Mouse (Mus musculus) gastrocnemius, adult 2 months (tissue): ENCODE results near the gene Abcg8. TPM values are rescaled to one million over a fixed set of nuclear protein-coding genes. Genes with fewer than 3 reads are reported as not detected.

Experiments used
- DNase-seq: peaks from one replicate; pipeline ENCODE4 v3.0.0; 2022
- H3K27ac ChIP-seq: fragments of 200-600 bp; 2 replicates; pipeline ENCODE4 v1.8.1; 2022; ENCODE audit warnings: mild to moderate bottlenecking
- H3K4me3 ChIP-seq: fragments of 200-600 bp; 2 replicates; pipeline ENCODE4 v1.8.1; 2022; ENCODE audit warnings: mild to moderate bottlenecking, moderate library complexity
- CTCF ChIP-seq: fragments of 200-600 bp; IDR thresholded peaks from 2 replicates; pipeline ENCODE4 v1.8.1; 2022; ENCODE audit warnings: antibody characterized with exemption, mild to moderate bottlenecking, moderate library complexity
- intact Hi-C: fragments of 180-260 bp; cut with DNase I; formaldehyde crosslinking; loops from one replicate; pipeline ENCODE4 v1.15.1; 2025
- total RNA-seq, 2 experiments: library from RNA; stranded (reverse); gene quantifications; 2 replicates each; pipeline ENCODE4 v1.2.3; 2021

The Abcg8 gene
- total RNA-seq, 2 experiments from 2014 or later, result not detected

DNA sequence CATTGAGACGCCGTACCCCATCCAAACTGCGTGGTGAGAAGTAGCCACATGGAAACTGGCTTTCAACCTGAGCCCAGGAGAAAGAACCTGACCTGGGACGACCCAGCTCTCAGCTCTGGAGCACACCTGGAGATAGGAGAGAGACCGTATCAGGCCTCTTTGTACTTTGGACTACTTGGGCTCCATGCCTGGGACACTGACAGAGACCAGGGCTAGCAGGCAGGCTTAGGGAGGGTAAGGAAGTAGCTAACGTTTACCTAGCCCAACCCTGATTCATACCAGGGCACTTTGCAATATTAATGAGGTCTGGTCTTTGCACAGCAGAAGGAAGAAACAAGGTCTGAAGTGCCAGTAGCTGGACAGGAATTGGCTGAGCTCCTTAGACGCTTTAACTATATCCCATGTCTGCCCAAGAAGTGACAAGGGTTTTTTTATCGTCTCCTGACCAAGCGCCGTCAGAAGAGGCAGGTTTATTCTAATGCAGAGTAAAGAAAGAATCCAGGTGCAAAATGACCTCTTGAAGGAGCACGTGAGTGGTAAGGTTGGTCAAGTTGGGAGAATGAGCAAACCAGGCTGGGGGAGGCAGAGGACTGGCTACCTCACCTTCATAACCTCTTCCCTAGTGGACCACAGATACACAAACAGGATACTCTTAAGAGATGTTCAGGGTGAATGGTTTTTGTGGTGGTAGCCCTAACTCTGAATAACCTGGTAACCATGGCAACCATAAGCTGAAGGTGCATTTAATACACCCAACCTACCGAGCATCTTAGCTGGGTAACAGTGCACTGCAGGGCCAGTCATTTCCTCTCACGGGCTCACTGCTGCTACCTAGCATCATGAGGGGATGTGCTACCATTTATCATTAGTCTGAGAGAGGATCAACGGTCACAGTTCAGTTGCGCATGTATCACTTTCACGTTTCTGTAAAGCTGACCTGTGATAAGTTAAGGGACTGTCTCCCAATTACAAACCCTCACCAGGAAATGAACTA, 3.4 kb upstream of the Abcg8 start:
- no peak for DNase-seq
- H3K27ac ChIP-seq, result no peak overlapping the region
- no peak for TF ChIP-seq CTCF
- H3K4me3 ChIP-seq, result no peak overlapping the region
- intact Hi-C loops, result no loop called here

DNA sequence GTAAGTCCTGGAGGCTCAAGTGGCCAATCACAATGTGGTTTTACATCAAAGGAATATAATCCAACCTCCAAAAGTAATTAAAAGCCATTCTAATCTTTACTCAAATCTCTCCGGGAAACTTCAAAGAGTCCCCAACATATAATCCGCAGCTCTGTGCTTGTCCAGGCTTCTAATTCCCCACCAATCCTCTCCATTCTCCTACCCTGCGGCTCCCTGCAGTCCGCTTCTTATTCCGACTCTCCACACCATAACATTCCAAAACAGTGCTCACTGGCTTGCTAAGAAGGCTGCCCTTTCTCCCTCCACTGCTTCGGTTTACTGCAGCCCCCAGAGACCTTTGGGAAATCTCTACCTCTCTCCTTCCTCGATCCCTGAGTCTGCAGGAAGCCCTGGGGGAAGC, 2.1 kb upstream of the Abcg8 start:
- DNase-seq, result no peak
- no peak for TF ChIP-seq CTCF
- Histone ChIP-seq H3K4me3 (no peak overlapping the region), H3K27ac (no peak overlapping the region)
- intact Hi-C loops, result no loop called here

DNA sequence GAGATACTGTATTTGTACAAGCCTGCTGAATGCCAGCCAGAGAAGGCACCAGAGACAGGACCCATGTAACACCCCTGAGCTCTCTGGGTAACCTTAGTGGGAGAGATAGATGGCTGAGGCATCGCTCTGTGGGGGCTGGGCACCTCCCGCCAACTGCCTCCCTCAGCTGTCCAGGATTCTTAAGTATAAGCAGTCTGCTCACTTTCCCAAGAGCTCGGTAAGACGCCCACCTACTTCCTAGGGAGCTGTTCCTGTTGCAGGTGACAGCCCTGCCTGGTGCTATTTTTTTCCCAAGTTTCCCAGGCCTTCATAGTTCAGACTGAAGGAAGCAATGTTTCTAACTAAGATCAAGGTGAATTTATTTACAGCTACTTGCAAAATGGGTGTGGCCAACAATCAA, 898 bp upstream of the Abcg8 start:
- no peak for TF ChIP-seq CTCF
- intact Hi-C loops, result no loop called here
- H3K27ac ChIP-seq, result no peak overlapping the region
- no peak for DNase-seq
- no peak overlapping the region for H3K4me3 ChIP-seq

GRCm38 (mm10) chr17:84677595-84677994, 1.5 kb downstream of the Abcg8 start:
- Histone ChIP-seq H3K27ac (no peak overlapping the region), H3K4me3 (no peak overlapping the region)
- intact Hi-C loops, result no loop called here
- DNase-seq, result no peak
- no peak for TF ChIP-seq CTCF

DNA sequence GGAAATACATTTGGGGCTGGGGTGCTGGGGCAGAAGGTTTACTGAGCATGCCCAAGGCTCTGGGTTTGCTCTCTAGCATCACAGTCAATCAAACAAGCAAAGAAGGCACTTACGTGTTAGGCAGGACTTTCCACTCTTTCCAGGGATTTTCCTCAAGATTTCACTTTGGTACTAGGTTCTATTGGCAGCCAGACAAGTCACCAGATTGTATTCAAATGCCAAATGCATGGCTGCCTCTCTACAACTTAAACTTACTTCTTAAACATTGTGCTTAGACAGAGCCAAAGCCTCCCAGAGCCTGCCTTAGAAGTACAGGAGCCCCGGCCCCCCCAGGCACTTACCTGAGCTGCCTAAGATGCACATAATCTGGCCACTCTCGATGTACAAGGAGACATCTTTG, 5.6 kb downstream of the Abcg8 start:
- H3K4me3 ChIP-seq, result no peak overlapping the region
- DNase-seq, result no peak
- no peak overlapping the region for H3K27ac ChIP-seq
- TF ChIP-seq CTCF, result no peak
- intact Hi-C loops, result no loop called here

- no peak for DNase-seq
- intact Hi-C loops, result no loop called here
- Histone ChIP-seq H3K4me3 (no peak within 1 kb of the TSS), H3K27ac (no peak within 1 kb of the TSS)
- no peak for TF ChIP-seq CTCF
These were observed 6.9 kb downstream of the Abcg8 start, which contains the start of gene Abcg5 for GRCm38 (mm10) chr17:84682734-84683717. Gene Abcg5, minus strand, starts transcription at chr17:84683011.

- no peak for TF ChIP-seq CTCF
- H3K27ac ChIP-seq, result no peak overlapping the region
- no peak for DNase-seq
- intact Hi-C loops, result no loop called here
- no peak overlapping the region for H3K4me3 ChIP-seq
These were observed 8.2 kb downstream of the Abcg8 start for GRCm38 (mm10) chr17:84684284-84684683.

DNA sequence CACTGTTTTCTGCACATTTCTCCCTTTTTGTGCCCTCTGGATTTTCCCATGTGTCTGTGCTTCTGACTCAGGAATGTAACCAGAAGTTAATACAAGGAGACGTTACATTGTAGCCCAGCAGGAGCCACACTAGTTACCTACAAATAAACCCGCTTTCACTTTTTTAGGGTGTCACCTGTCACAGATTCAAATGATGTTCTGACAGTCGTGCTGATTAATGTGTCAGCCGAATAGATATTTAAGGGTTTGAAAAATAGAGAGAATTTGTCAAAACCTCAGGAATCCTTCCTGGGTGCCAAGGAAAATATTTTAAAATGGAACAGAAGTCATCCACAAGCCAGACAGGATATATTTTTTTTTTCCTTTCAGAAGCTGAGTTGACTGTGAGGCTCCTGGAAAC, 9.2 kb downstream of the Abcg8 start:
- Histone ChIP-seq H3K27ac (no peak overlapping the region), H3K4me3 (no peak overlapping the region)
- no peak for DNase-seq
- intact Hi-C loops, result no loop called here
- TF ChIP-seq CTCF, result no peak

DNA sequence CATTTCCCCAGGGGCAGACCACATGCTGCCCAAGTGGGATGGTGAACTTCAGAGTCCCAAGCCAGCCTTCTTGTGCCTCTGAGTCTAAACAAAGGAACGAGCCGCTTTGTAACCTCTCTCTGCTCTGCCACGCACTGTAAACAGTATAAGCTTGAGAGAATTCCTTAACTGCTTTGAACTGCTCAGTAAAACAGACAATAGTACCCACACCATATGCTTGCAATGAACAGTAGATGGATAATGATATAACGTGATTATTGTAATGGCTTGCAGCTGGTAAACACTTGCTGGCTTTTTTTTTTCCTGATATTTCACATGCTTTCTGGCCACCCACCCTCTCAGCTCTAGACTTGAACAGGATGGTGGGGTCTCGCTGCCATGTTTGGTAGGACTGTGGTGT, 11.9 kb downstream of the Abcg8 start:
- no peak overlapping the region for H3K4me3 ChIP-seq
- intact Hi-C loops, result no loop called here
- H3K27ac ChIP-seq, result no peak overlapping the region
- TF ChIP-seq CTCF, result no peak
- no peak for DNase-seq

- no peak overlapping the region for H3K27ac ChIP-seq
- no peak overlapping the region for H3K4me3 ChIP-seq
- intact Hi-C loops, result no loop called here
- no peak for DNase-seq
- no peak for TF ChIP-seq CTCF
These were observed 12.7 kb downstream of the Abcg8 start for GRCm38 (mm10) chr17:84688834-84689233.

GRCm38 (mm10) chr17:84689316-84689715, 13.2 kb downstream of the Abcg8 start:
- no peak for TF ChIP-seq CTCF
- intact Hi-C loops, result no loop called here
- no peak overlapping the region for H3K27ac ChIP-seq
- H3K4me3 ChIP-seq, result no peak overlapping the region
- no peak for DNase-seq

GRCm38 (mm10) chr17:84690111-84690510, 14.0 kb downstream of the Abcg8 start:
- Histone ChIP-seq H3K4me3 (no peak overlapping the region), H3K27ac (peak overlapping the region; percentile 60)
- intact Hi-C loops, result loop anchor here (10.0 kb wide), 1 partner anchor 945 kb away; no protein-coding TSS in a partner anchor
- DNase-seq, result peak; percentile 81
- TF ChIP-seq CTCF, result no peak

DNA sequence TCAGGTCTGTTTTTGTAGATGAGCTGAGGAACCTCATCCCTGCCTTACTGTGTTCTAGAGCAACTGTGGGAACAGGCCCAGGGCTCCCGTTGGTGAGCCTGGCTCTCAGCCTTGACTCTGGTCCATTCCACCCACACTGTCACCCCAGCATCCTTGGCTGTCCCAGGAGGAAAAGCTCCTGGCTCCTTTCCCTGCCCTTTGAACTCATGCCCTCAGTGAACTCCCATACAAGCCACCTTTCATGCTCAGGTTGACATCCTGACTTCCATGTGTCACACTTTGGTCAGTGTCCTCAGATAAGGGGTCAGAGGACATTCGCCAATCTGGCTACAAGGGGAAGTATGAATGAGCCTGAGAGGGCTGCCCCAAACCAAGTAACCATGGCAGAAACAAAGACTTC, 17.6 kb downstream of the Abcg8 start:
- Histone ChIP-seq H3K4me3 (no peak overlapping the region), H3K27ac (no peak overlapping the region)
- intact Hi-C loops, result loop anchor here (10.0 kb wide), 1 partner anchor 941 kb away; no protein-coding TSS in a partner anchor
- DNase-seq, result no peak
- no peak for TF ChIP-seq CTCF
